Mouse (Mus musculus) cortical plate, adult 2 months (tissue): Measurements from ENCODE around the gene 4930451I11Rik.

Experiments
- CTCF ChIP-seq: fragments of 200-500 bp; IDR thresholded peaks from 2 replicates; pipeline ENCODE4 v1.5.1; 2011; ENCODE audit warnings: mild to moderate bottlenecking, control low read depth, low read length; ENCODE audit not compliant: insufficient read depth; ENCODE audit errors: extremely low read depth
- POLR2A ChIP-seq: fragments of 200-500 bp; IDR thresholded peaks from 2 replicates; pipeline ENCODE4 v1.6.1; 2011; ENCODE audit warnings: mild to moderate bottlenecking, low read length, control low read depth; ENCODE audit not compliant: insufficient read depth; ENCODE audit errors: extremely low read depth

DNA sequence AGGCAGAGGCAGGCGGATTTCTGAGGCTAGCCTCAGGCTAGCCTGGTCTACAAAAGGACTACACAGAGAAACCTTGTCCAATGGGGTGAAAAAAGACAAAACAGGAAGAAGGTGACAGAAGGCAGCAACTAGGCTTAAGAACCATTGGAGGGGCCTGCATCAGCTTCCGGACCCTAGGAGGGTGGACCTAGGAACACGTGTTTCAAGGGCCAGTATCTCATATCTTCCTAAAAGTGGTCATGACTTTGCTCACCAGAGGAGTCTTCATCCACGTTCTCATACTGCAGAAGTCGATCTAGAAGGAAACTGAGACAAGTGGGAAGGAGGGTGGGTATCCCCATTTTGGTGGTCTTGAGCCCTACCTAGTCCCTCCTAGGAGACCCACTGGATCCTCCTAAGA is 29.5 kb upstream of the 4930451I11Rik start:
- no peak for TF ChIP-seq CTCF
- TF ChIP-seq POLR2A, result no peak
